Mouse (Mus musculus) small intestine, adult 2 months (tissue): ENCODE measurements around the gene Syp. TPM values are rescaled to one million over a fixed set of nuclear protein-coding genes. Genes with fewer than 3 reads are reported as not detected.

Experiments used
- H3K27ac ChIP-seq: fragments of 200-500 bp; 2 replicates; pipeline ENCODE4 v1.5.1; 2012; ENCODE audit warnings: low read depth, low read length, control low read depth, inconsistent platforms; ENCODE audit not compliant: insufficient read depth
- H3K27me3 ChIP-seq: fragments of 200-500 bp; 2 replicates; pipeline ENCODE4 v1.6.1; 2012; ENCODE audit warnings: mild to moderate bottlenecking, moderate library complexity, low read length, inconsistent platforms; ENCODE audit not compliant: control insufficient read depth, insufficient read depth
- H3K36me3 ChIP-seq: fragments of 200-500 bp; 2 replicates; pipeline ENCODE4 v1.6.1; 2012; ENCODE audit warnings: mild to moderate bottlenecking, low read length, control low read depth, inconsistent platforms; ENCODE audit not compliant: control insufficient read depth, insufficient read depth
- H3K4me1 ChIP-seq: fragments of 200-500 bp; 2 replicates; pipeline ENCODE4 v1.6.1; 2012; ENCODE audit warnings: low read length, inconsistent platforms, mixed read lengths; ENCODE audit not compliant: control insufficient read depth, insufficient read depth, insufficient read length
- H3K4me3 ChIP-seq: fragments of 200-500 bp; 2 replicates; pipeline ENCODE4 v1.5.1; 2012; ENCODE audit warnings: low read depth, mild to moderate bottlenecking, control low read depth, inconsistent platforms, low read length, moderate library complexity
- CTCF ChIP-seq: fragments of 200-500 bp; IDR thresholded peaks from 2 replicates; pipeline ENCODE4 v1.5.1; 2012; ENCODE audit warnings: low read depth, mild to moderate bottlenecking, control low read depth, inconsistent platforms, low read length, moderate library complexity, mixed read lengths; ENCODE audit not compliant: insufficient replicate concordance, insufficient read length; ENCODE audit errors: extremely low read depth
- POLR2A ChIP-seq: fragments of 200-500 bp; IDR thresholded peaks from 2 replicates; pipeline ENCODE4 v1.6.1; 2012; ENCODE audit warnings: low read depth, mild to moderate bottlenecking, control low read depth, inconsistent platforms, low read length, moderate library complexity
- WGBS: fragments of 180-500 bp; shearing (Covaris S2); methylation state at CpG from one replicate; pipeline ENCODE4 v1.1.7; 2018; 5-methylcytosine and 5-hydroxymethylcytosine counted together
- polyA plus RNA-seq: library from polyadenylated mRNA; depleted of rRNA; stranded (reverse); fragments of >200 nt; gene quantifications from 2 replicates; pipeline ENCODE4 v1.2.3, GENCODE M21; 2012

Gene Syp
- polyA plus RNA-seq, 1 experiment, result 3.2 TPM

DNA sequence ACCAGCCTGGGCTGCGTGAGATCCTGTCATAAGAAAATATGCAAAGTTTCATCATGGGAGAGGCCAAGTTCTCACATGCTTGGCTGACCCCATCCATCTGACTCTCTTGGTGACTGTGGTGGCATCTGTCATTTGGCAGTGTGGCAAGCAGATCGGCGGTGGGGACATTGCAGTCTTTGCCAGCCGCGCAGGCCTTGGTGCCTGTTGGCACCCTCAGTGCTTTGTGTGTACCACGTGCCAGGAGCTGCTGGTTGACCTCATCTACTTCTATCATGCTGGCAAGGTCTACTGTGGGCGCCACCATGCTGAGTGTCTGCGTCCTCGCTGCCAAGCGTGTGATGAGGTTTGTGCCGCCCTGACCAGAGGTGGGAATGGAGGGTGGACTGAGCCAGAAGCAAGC is 26.5 kb downstream of the Syp start:
- TF ChIP-seq CTCF (no peak), POLR2A (no peak)
- Histone ChIP-seq H3K27me3 (no peaks in the 10 kb centered on the region), H3K27ac (no peak overlapping the region), H3K4me3 (no peak overlapping the region), H3K36me3 (peaks cover 16% of the 10 kb centered on the region), H3K4me1 (peaks cover 3% of the 10 kb centered on the region; the same call in 1 of the 2 replicates)
- 89% methylated on average over 11 of the region's 11 CpGs for WGBS

DNA sequence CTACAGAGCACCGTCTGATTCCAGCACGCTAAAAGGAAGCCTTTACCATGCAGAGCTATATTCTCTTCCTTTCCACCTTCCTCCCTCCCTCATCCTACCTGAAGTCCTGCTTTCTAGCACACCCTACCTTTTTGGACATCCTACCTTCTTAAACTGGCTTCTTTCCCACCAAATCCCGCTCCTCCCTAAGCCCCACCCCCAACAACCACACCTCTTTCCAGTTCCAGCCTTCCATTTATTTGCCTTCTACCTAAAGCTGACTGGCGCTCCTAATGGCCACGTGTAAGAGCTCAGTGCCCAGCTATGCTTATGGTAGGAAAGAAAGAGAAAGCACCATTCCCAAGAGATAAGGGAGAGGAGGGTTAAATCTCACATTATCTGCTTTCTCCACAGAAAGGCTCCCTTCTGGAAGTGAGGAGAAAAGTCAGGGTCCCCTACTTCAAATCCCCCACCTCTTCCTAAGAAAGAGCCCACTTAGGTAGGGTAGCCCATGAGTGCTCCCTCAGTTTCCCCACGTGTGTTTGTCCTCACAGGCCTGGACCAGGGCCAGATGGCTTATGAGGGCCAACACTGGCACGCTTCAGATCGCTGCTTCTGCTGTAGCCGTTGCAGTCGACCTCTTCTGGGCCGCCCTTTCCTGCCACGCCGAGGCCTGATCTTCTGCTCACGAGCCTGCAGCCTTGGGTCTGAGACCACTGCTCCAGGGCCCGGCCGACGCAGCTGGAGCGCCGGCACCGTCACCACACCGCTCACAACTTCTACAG is 27.6 kb downstream of the Syp start:
- H3K4me3 ChIP-seq, result no peak overlapping the region
- H3K27ac ChIP-seq, result no peak overlapping the region
- peaks cover 16% of the 10 kb centered on the region for H3K36me3 ChIP-seq
- TF ChIP-seq POLR2A (no peak), CTCF (no peak)
- WGBS, result 52% methylated on average over 21 of the region's 21 CpGs
- no peaks in the 10 kb centered on the region for H3K27me3 ChIP-seq
- peaks cover 3% of the 10 kb centered on the region; the same call in 1 of the 2 replicates for H3K4me1 ChIP-seq

DNA sequence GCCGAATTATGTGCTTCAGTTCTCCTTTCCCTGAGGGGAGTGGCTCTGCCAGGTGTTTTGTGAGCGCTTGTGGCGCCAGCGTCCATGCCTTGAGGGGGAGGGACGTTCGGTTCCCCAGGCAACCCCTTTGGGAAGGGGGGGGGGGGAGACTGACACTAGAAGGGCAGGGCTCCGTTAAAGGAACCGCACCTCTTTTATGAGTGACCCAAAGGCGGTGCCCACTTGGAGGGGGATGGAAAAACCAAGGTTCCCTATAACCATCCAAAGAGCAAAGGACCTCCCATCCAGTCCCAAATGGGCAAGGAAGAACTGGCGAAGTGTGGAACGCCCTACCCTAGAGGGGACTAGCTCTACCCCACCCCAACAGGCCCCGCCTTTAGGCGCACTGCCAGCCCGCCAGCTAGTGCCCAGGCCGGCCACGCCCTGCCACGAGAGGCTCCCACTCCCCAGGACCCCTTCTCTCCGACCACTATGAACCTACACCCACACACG is 32.2 kb downstream of the Syp start:
- H3K4me1 ChIP-seq, result peaks cover 7% of the 10 kb centered on the region; the same call in 1 of the 2 replicates
- no peak for TF ChIP-seq CTCF
- TF ChIP-seq POLR2A, result no peak
- H3K4me3 ChIP-seq, result peak overlapping the region; percentile 87
- 11% methylated on average over 18 of the region's 19 CpGs for WGBS
- peak overlapping the region; percentile 77 for H3K27ac ChIP-seq
- H3K36me3 ChIP-seq, result peaks cover 11% of the 10 kb centered on the region
- H3K27me3 ChIP-seq, result no peaks in the 10 kb centered on the region

DNA sequence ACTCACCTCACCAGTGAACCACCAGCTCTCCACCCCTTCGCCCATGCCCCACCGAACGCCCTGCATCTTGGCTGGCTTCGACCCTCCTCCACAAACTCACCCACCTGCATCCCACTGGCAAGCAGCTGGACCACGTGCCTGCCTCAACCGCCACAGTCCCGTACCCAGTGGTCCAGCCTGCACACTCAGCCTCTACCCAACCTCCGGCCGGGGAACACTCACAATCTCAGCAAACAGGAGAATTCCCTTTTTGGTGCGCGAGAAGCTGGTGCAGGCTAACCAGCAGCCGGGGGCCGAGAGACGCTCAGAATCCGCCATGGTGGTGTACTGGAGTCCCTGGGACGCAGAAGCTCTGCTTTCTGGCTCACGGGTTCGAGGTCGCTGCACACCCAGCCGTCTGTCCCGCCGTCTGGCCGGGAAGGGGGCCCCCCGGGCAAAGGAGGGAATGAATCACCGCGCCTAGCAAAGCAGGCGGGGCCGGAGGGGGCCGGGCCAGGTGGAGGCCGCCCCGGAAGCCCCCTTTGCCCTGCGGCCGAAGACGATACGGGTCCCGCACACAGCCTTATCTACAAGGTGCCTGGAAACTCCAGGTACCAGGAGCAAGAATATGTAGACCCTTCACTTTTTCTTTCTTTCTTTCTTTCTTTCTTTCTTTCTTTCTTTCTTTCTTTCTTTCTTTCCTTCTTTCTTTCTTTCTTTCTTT is 32.8 kb downstream of the Syp start, which contains the start of gene Plp2:
Plp2 (minus strand) TSS at position 470 of the 703 bp plus-strand sequence.
- no peak for TF ChIP-seq POLR2A
- no peak for TF ChIP-seq CTCF
- H3K27ac ChIP-seq, result peak within 1 kb of the TSS; percentile 77
- WGBS, result 11% methylated on average over 35 of the region's 36 CpGs

DNA sequence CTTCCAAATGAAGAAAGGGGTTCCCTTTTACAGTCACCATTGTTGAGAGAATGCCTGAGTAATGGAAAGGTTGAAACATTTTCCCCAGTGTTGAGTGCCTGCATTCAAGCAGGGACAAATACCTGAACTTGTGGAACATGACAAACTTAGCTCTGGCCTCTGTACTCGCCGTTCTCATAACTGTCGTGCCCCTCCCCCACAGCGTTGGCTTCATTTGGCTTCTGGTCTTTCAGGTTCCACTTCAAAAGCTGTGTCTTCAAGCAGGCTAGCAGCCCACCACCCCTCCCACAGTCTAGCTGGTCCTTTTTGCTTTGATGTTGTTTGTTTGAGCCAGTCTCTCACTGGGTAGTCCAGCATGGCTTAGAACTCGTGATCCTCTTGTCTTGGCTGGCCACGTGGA is 34.5 kb downstream of the Syp start:
- peaks cover 4% of the 10 kb centered on the region; the same call in 1 of the 2 replicates for H3K4me1 ChIP-seq

More for the DNA sequence above, 32.8 kb downstream of the Syp start, which contains the start of gene Plp2:
- peak within 1 kb of the TSS; percentile 87 for H3K4me3 ChIP-seq
- no peaks in the 10 kb centered on the region for H3K27me3 ChIP-seq
- peaks cover 5% of the 10 kb centered on the region; the same call in 1 of the 2 replicates for H3K4me1 ChIP-seq
- H3K36me3 ChIP-seq, result peaks cover 11% of the 10 kb centered on the region

DNA sequence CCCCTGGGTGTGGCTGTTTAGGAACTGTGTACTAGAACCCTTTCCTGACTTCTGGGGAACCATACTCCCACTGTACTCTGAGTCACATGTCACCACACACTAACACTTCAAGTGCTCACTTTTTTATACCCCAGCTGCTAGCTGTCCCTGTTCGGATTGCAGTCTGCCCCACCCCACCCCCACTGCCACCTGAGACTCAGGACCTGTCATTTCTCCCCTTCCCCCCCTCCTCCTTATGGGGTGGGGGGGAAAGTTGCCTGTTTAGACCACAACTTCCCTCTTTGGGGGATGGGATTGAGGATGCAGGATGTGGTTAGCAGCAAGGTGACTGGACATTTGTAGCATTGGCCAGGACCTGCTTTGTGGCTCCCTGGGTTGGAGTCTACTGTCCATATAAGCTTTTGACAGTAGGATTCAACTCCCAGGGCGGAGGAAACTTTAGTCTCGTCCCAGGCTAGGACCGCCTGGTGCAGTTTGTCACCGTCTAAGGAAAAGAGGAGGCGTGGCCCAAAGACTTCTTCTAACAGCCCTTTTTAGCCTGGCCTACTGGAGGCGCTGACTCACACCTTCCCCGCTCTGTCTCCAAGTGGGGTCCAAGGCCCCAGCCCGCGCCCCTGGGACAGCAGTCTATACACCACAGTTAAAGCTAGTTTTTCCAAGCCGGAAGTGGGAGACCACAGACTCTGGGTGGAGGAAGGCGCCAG is 35.5 kb downstream of the Syp start:
- peaks cover 2% of the 10 kb centered on the region; the same call in 1 of the 2 replicates for H3K36me3 ChIP-seq
- H3K27me3 ChIP-seq, result no peaks in the 10 kb centered on the region
- H3K4me3 ChIP-seq, result peak overlapping the region; percentile 58
- 13% methylated on average over 12 of the region's 12 CpGs for WGBS
- peaks cover 4% of the 10 kb centered on the region; the same call in 1 of the 2 replicates for H3K4me1 ChIP-seq
- H3K27ac ChIP-seq, result peak overlapping the region; percentile 80
- TF ChIP-seq POLR2A, result no peak
- no peak for TF ChIP-seq CTCF

More for the DNA sequence above, 34.5 kb downstream of the Syp start:
- TF ChIP-seq POLR2A (no peak), CTCF (no peak)
- Histone ChIP-seq H3K36me3 (peaks cover 2% of the 10 kb centered on the region; the same call in 1 of the 2 replicates), H3K27ac (no peak overlapping the region), H3K4me3 (no peak overlapping the region), H3K27me3 (no peaks in the 10 kb centered on the region)
- WGBS, result 58% methylated on average over 6 of the region's 6 CpGs
